Mouse (Mus musculus) embryonic facial prominence, embryonic 13.5 days (tissue): ENCODE measurements around the gene Susd3. TPM values are rescaled to one million over a fixed set of nuclear protein-coding genes. Genes with fewer than 3 reads are reported as not detected.

Source experiments
- ATAC-seq: fragments of 200-750 bp; cut with Nextera tagmentation; 2 replicates; pipeline ENCODE4 v1.8.0; 2017; ENCODE audit warnings: low read depth; ENCODE audit not compliant: insufficient number of reproducible peaks, insufficient read depth, low FRiP score, low TSS enrichment
- H3K27ac ChIP-seq: fragments of 300-500 bp; sonication (generic); 2 replicates; pipeline ENCODE4 v1.5.1; 2015; ENCODE audit warnings: moderate library complexity, mild to moderate bottlenecking, inconsistent platforms
- H3K27me3 ChIP-seq: fragments of 300-500 bp; sonication (generic); 2 replicates; pipeline ENCODE4 v1.6.1; 2015; ENCODE audit warnings: mild to moderate bottlenecking, inconsistent platforms
- H3K36me3 ChIP-seq: fragments of 300-500 bp; sonication (generic); 2 replicates; pipeline ENCODE4 v1.6.1; 2015; ENCODE audit warnings: mild to moderate bottlenecking, inconsistent platforms
- H3K4me1 ChIP-seq: fragments of 300-500 bp; sonication (generic); 2 replicates; pipeline ENCODE4 v1.6.1; 2015; ENCODE audit warnings: inconsistent platforms
- H3K4me2 ChIP-seq: fragments of 300-500 bp; sonication (generic); 2 replicates; pipeline ENCODE4 v1.6.1; 2015; ENCODE audit warnings: moderate library complexity, mild to moderate bottlenecking, inconsistent platforms
- H3K4me3 ChIP-seq: fragments of 300-500 bp; sonication (generic); 2 replicates; pipeline ENCODE4 v1.5.1; 2015; ENCODE audit warnings: mild to moderate bottlenecking, inconsistent platforms
- H3K9ac ChIP-seq: fragments of 300-500 bp; sonication (generic); 2 replicates; pipeline ENCODE4 v1.6.1; 2015; ENCODE audit warnings: mild to moderate bottlenecking, inconsistent platforms
- H3K9me3 ChIP-seq: fragments of 300-500 bp; sonication (generic); 2 replicates; pipeline ENCODE4 v1.6.1; 2016; ENCODE audit warnings: inconsistent platforms
- WGBS: fragments of 180-500 bp; shearing (Covaris S2); methylation state at CpG from one replicate; pipeline ENCODE4 v1.1.7; 2015; ENCODE audit warnings: mixed read lengths; 5-methylcytosine and 5-hydroxymethylcytosine counted together
- polyA plus RNA-seq: library from polyadenylated mRNA; unstranded; fragments of >200 nt; fragmentation: Nextera tagmentation; extraction: Ambion mirVana; gene quantifications from 2 replicates; pipeline ENCODE4 v1.2.1, GENCODE M21; 2015

Gene Susd3
- 1.5 and 2.8 TPM in 2 replicates for polyA plus RNA-seq

DNA sequence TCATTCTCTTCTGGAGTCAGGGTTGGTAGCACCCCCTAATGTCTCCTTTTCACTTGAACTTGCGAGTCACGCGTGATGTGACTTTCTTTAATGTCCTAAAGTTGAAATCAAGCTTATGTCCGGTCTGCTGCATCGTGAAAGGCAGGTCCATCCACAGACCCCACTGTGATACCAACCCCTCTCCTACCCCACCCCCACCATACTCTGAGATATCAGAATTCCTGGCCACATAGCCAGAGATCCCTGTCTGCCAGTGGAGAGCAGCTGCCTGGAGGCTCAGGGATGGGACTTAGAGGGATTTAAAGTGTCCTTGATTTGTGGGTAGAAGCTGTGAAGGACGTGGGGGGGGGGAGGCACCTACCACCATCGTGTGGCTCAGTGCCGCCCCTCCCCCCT lies at the start of gene Susd3:
Gene Susd3 (minus strand): TSS at position 240 of the 396 bp plus-strand sequence.
- Histone ChIP-seq H3K4me1 (peaks cover 19% of the 10 kb centered on the region; the same call in 1 of the 2 replicates), H3K36me3 (no peaks in the 10 kb centered on the region), H3K27me3 (peaks cover 39% of the 10 kb centered on the region), H3K9ac (peak within 1 kb of the TSS; percentile 66), H3K4me3 (peak within 1 kb of the TSS; percentile 48), H3K27ac (no peak within 1 kb of the TSS), H3K4me2 (peak within 1 kb of the TSS; percentile 79), H3K9me3 (no peaks in the 10 kb centered on the region)
- no peak for ATAC-seq
- WGBS = 16% methylated on average over 8 of the region's 8 CpGs

DNA sequence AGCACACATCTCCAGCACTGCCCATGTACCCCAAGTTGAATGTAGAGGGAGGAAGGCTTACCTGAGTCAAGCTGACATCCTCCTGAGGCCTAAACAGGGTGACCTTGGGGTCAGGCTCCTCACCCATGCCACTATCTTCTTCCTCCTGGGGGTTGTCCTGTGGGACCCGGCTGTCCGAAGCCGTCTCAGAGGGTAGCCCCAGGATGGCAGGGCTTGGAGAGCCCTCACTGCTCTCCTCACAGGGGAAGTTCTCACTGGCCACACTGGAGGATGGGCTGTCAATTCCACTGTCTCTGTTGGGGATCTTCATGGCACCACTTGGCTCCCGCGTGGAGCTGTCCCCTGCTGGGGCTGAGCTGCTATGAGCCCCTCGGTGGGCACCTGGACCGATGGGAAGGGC lies 47.8 kb upstream of the Susd3 start:
- H3K27me3 ChIP-seq = no peaks in the 10 kb centered on the region
- no peaks in the 10 kb centered on the region for H3K4me1 ChIP-seq
- ATAC-seq = no peak
- 84% methylated on average over 7 of the region's 7 CpGs for WGBS
- no peak overlapping the region for H3K4me3 ChIP-seq
- no peaks in the 10 kb centered on the region for H3K9me3 ChIP-seq
- no peak overlapping the region for H3K27ac ChIP-seq
- no peaks in the 10 kb centered on the region for H3K36me3 ChIP-seq
- no peak overlapping the region for H3K9ac ChIP-seq
- no peak overlapping the region for H3K4me2 ChIP-seq

DNA sequence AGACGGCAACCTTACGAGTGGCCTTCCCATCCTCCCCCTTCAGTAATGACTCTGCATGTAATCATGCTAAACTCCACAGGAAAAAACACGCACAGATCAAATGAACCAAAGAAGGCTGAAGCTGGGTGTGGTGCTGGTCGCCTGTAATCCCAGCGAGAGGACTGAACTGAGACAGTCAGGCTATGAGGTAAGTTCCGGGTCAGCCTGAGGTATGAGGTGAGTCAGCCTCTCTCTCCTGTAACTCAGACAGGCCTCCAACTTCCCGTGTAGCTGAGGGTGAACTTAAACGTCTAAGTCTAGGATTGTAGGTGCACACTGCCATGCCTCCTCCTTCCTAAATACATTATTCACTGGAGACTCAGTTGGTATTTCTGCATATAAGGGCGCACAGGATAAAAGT lies 45.6 kb upstream of the Susd3 start:
- Histone ChIP-seq H3K4me3 (no peak overlapping the region), H3K27ac (no peak overlapping the region), H3K36me3 (no peaks in the 10 kb centered on the region), H3K9me3 (no peaks in the 10 kb centered on the region), H3K27me3 (no peaks in the 10 kb centered on the region), H3K9ac (no peak overlapping the region), H3K4me1 (no peaks in the 10 kb centered on the region), H3K4me2 (no peak overlapping the region)
- no peak for ATAC-seq
- 71% methylated on average over 9 of the region's 9 CpGs for WGBS

DNA sequence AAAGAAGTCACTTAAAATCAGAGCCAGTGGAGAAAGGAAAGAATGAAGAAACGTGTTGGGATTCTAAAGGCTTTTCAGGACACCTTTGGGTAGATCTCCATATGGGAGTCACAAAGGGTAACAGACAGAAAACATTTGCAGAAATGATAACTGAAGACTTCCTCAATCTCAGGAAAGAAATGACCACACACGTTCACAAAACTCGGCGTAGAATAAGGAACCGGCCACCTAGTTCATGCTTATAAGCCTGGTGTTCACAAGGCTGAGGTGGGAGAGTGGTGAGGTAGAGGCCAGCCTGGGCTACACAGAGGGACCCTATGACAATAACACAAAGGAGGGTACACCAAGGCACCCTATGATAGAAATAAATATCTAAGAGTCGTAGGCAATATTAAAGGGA lies 43.4 kb upstream of the Susd3 start:
- no peak overlapping the region for H3K27ac ChIP-seq
- no peak overlapping the region for H3K4me3 ChIP-seq
- WGBS = 91% methylated on average over 6 of the region's 6 CpGs
- H3K36me3 ChIP-seq = no peaks in the 10 kb centered on the region
- H3K4me2 ChIP-seq = no peak overlapping the region
- no peaks in the 10 kb centered on the region for H3K9me3 ChIP-seq
- ATAC-seq = no peak
- H3K4me1 ChIP-seq = no peaks in the 10 kb centered on the region
- H3K27me3 ChIP-seq = no peaks in the 10 kb centered on the region
- no peak overlapping the region for H3K9ac ChIP-seq

DNA sequence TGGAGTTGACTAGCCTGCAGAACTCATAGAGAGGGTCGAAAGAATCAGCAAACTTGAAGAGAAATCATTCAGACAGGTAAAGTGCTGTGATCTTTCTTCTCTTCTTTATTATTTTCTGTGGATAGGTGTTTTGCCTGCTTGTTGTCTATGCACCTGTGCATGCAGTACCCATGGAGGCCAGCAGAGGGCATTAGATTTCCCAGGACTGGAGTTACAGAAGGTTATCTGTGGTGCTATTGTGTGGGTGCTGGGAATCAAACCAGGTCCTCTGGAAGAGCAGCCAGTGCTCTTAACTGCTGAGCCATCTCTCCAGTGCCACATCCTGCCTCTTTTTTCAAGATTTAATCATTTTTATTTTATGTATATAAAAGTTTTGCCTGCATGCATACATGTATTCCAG lies 42.9 kb upstream of the Susd3 start:
- H3K27ac ChIP-seq = no peak overlapping the region
- no peaks in the 10 kb centered on the region for H3K4me1 ChIP-seq
- H3K36me3 ChIP-seq = no peaks in the 10 kb centered on the region
- no peaks in the 10 kb centered on the region for H3K27me3 ChIP-seq
- 49% methylated on average over 1 of the region's 1 CpGs for WGBS
- no peaks in the 10 kb centered on the region for H3K9me3 ChIP-seq
- no peak overlapping the region for H3K9ac ChIP-seq
- no peak overlapping the region for H3K4me2 ChIP-seq
- ATAC-seq = no peak
- H3K4me3 ChIP-seq = no peak overlapping the region

DNA sequence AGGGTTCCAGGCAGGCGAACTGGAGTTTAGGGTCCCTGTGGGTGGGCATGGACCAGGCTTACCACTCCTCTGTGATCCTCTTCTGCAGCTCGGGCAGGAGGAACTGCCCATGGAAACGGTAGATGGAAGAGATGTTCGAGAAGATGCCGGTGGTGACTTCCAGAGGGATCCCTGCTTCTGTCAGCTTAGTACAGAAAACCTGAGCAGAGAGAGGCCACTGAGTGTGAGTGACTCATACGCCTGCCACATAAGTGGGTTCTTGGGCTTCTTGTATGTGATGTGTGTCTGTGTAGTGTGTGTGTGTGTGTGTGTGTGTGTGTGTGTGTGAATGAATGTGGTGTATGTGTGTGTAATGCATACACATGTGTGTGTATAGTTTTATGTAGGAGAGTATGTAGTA lies 38.7 kb upstream of the Susd3 start:
- Histone ChIP-seq H3K4me1 (no peaks in the 10 kb centered on the region), H3K27ac (no peak overlapping the region), H3K27me3 (no peaks in the 10 kb centered on the region), H3K4me2 (no peak overlapping the region), H3K9ac (no peak overlapping the region), H3K36me3 (0 out of 2 replicates have a peak, but pooled peaks cover 3% of the 10 kb centered on the region), H3K9me3 (no peaks in the 10 kb centered on the region), H3K4me3 (no peak overlapping the region)
- no peak for ATAC-seq
- 88% methylated on average over 6 of the region's 6 CpGs for WGBS

DNA sequence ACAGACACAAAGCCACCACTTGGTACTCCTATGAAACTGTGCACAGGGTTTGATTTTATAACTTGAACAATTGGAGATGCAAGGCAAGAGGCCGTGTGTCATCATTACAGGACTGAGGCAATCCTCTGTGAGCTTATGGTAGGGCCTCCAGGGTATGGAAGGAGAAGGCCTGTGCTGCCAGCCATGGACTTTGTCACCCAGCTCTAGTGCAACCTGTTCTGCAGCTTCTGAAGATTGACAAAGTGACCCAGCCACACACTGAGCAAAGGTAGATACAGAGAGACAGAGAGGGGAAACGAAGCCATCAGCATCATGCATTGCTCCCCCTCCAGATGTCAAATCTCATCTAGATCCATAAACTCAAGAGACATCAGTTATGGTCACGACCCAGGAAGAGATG lies 38.2 kb upstream of the Susd3 start:
- Histone ChIP-seq H3K27me3 (no peaks in the 10 kb centered on the region), H3K4me3 (no peak overlapping the region), H3K27ac (no peak overlapping the region), H3K9ac (no peak overlapping the region), H3K9me3 (no peaks in the 10 kb centered on the region), H3K4me2 (no peak overlapping the region), H3K4me1 (no peaks in the 10 kb centered on the region), H3K36me3 (0 out of 2 replicates have a peak, but pooled peaks cover 3% of the 10 kb centered on the region)
- ATAC-seq = no peak
- 63% methylated on average over 3 of the region's 3 CpGs for WGBS

DNA sequence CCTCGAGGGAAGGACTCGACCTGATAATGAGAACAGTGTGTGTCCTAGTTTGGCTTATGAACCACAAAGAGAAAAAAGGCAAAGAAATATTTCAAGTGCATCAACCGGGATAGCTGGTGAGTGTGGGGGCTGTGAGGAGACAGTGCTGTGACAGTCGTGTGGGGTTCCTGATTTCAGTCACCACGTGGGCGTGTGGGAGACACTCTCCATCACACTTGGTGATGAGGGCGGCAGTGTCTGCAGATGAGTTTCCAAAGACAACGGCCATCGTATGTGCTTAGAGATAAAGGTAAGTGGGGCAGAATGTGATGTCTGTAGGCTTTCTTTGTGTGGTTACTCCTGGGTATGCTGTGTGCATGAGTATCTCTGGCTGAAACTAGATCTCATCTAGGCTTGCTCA lies 35.2 kb upstream of the Susd3 start:
- Histone ChIP-seq H3K27me3 (no peaks in the 10 kb centered on the region), H3K4me1 (no peaks in the 10 kb centered on the region), H3K36me3 (peaks cover 16% of the 10 kb centered on the region; the same call in 1 of the 2 replicates), H3K27ac (no peak overlapping the region), H3K4me2 (no peak overlapping the region), H3K9ac (no peak overlapping the region), H3K4me3 (no peak overlapping the region), H3K9me3 (no peaks in the 10 kb centered on the region)
- 65% methylated on average over 9 of the region's 9 CpGs for WGBS
- no peak for ATAC-seq

DNA sequence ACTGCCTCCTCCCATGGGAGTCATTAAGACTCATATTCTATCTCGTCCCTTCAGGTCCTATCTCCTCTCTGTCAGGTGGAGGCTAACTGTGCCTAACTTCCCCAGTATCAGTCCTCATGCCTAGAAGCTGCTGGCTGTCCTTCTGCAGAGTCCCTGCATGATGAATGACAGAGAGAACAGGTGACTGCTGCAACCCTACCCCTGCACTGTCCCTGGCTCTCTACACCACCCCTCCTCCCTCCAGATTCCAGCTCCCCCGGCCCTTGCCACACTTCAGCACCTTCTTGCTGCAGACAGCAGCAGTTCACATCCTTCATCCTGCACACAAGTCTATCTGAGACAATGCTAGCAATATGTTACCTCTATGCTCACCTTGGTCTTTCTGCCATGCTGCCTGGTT lies 33.7 kb upstream of the Susd3 start:
- Histone ChIP-seq H3K9ac (no peak overlapping the region), H3K9me3 (no peaks in the 10 kb centered on the region), H3K27ac (no peak overlapping the region), H3K36me3 (peaks cover 16% of the 10 kb centered on the region; the same call in 1 of the 2 replicates), H3K4me1 (no peaks in the 10 kb centered on the region), H3K27me3 (no peaks in the 10 kb centered on the region), H3K4me2 (no peak overlapping the region), H3K4me3 (no peak overlapping the region)
- no peak for ATAC-seq
- WGBS = 54% methylated on average over 2 of the region's 2 CpGs

DNA sequence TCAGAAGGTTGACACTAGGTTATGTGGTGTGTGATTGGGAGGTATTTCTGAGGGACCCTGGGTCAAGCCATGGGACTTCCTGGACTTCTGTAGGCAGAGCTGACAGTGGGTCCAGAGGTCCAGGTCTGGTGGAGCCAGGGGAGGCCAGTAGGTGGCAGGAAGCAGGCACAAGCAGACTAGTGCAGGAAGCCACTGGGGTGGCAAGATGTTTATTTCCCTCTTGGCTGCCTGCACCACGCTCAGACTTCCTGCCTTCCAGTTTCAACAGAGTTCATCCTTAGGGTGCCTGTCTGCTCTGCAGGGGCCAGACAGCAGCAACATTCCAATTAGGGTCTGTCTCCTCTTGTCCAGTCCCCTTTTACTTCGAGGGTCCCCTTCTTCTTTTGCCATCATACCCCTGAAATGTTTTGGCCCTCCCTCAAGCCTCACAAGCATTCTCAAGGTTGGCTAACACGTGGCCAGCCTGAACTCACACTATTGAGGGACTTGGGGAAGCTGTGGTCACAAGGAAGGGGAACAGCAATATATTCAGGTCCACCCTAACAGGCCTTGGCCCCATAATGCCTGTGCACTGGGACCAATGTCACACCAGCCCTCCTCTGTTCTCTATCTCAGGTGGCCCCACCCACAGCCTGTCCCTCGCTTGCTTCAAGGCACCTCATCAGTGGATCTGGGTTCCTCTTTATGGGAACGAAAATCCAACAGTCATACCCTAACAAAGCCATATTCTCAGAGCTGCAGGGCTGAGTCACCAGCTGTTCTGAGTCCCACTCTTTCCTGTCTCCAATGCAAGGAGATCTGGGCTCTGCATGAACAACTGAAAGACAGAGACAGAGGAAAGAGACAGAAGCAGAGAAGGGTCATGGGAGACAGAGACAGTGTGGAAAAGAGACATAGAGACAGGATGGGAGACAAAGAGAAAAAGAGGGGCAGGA lies 23.6 kb upstream of the Susd3 start:
- WGBS = 61% methylated on average over 5 of the region's 5 CpGs
- ATAC-seq = no peak
- no peaks in the 10 kb centered on the region for H3K4me1 ChIP-seq
- H3K27me3 ChIP-seq = no peaks in the 10 kb centered on the region
- no peak overlapping the region for H3K4me2 ChIP-seq
- H3K9ac ChIP-seq = no peak overlapping the region
- no peak overlapping the region for H3K4me3 ChIP-seq
- H3K9me3 ChIP-seq = no peaks in the 10 kb centered on the region
- no peak overlapping the region for H3K27ac ChIP-seq
- H3K36me3 ChIP-seq = no peaks in the 10 kb centered on the region

DNA sequence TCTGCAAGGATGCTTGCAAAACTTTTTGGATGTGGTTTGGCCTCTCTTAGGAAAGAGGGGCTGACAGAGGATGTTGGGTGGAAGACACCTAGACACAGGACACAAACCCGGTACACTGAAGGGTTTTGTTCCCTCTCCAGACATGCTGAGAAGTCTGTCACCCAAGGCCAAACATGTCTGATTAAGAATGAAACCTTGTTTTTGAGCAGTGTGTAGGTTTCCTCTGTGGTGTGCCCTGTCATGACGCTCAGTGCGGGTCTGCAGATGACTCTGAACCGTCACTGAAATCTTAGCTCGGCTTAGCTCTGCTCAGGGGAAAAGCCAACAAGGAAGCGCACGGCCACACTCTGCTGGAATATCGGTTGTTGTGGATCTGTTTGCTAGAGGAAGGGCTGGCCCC lies 22.0 kb upstream of the Susd3 start:
- 84% methylated on average over 8 of the region's 8 CpGs for WGBS
- Histone ChIP-seq H3K9ac (no peak overlapping the region), H3K27ac (no peak overlapping the region), H3K27me3 (no peaks in the 10 kb centered on the region), H3K4me3 (no peak overlapping the region), H3K36me3 (no peaks in the 10 kb centered on the region), H3K9me3 (no peaks in the 10 kb centered on the region), H3K4me2 (no peak overlapping the region), H3K4me1 (no peaks in the 10 kb centered on the region)
- no peak for ATAC-seq

DNA sequence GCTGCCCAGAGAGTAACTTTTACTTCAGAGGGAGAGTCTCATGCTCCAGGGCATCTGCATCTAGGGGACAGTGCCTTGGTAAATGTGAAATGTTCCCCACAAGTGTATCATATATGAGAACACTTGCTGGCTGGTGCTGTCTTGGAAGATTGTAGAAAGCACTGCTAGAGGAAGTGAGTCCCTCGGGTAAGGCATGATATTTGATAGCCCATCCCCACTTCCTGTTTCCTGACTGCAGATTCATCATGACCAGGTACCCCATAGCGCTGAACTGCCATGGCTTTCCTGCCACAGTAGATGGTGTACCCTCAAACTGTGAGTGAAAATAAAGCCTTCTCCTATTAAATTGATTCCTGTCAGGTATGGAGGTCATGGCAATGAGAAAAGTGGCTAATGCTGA lies 19.1 kb upstream of the Susd3 start:
- ATAC-seq = no peak
- 36% methylated on average over 2 of the region's 2 CpGs for WGBS
- no peak overlapping the region for H3K27ac ChIP-seq

More for the DNA sequence above, 19.1 kb upstream of the Susd3 start:
- Histone ChIP-seq H3K4me2 (no peak overlapping the region), H3K9ac (no peak overlapping the region), H3K36me3 (no peaks in the 10 kb centered on the region), H3K4me3 (no peak overlapping the region), H3K4me1 (no peaks in the 10 kb centered on the region), H3K27me3 (no peaks in the 10 kb centered on the region), H3K9me3 (no peaks in the 10 kb centered on the region)
